Mouse (Mus musculus) embryonic facial prominence, embryonic 15.5 days (tissue): ENCODE measurements around the gene Prune1. TPM values are rescaled to one million over a fixed set of nuclear protein-coding genes. Genes with fewer than 3 reads are reported as not detected.
"Not testable (repeated sequence)": the region's sequence is repeated elsewhere in the genome, so short reads cannot be mapped to it uniquely, and the experiment has no call there.

ENCODE experiments used
- ATAC-seq: fragments of 200-750 bp; cut with Nextera tagmentation; 2 replicates; pipeline ENCODE4 v1.8.0; 2017; ENCODE audit warnings: low read depth, moderate TSS enrichment; ENCODE audit not compliant: insufficient number of reproducible peaks, low FRiP score, low TSS enrichment
- H3K27ac ChIP-seq: fragments of 300-500 bp; sonication (generic); replicated peaks from 2 replicates; pipeline ENCODE4 v1.5.1; 2015; ENCODE audit warnings: mild to moderate bottlenecking, inconsistent platforms
- H3K27me3 ChIP-seq: fragments of 300-500 bp; sonication (generic); 2 replicates; pipeline ENCODE4 v1.6.1; 2015; ENCODE audit warnings: inconsistent platforms
- H3K36me3 ChIP-seq: fragments of 300-500 bp; sonication (generic); 2 replicates; pipeline ENCODE4 v1.6.1; 2015; ENCODE audit warnings: mild to moderate bottlenecking, inconsistent platforms
- H3K4me1 ChIP-seq: fragments of 300-500 bp; sonication (generic); 2 replicates; pipeline ENCODE4 v1.6.1; 2015; ENCODE audit warnings: inconsistent platforms
- H3K4me2 ChIP-seq: fragments of 300-500 bp; sonication (generic); replicated peaks from 2 replicates; pipeline ENCODE4 v1.6.1; 2015; ENCODE audit warnings: mild to moderate bottlenecking, inconsistent platforms
- H3K4me3 ChIP-seq: fragments of 300-500 bp; sonication (generic); replicated peaks from 2 replicates; pipeline ENCODE4 v1.5.1; 2015; ENCODE audit warnings: mild to moderate bottlenecking, inconsistent platforms
- H3K9ac ChIP-seq: fragments of 300-500 bp; sonication (generic); 2 replicates; pipeline ENCODE4 v1.6.1; 2015; ENCODE audit warnings: inconsistent platforms
- H3K9me3 ChIP-seq: fragments of 300-500 bp; sonication (generic); replicated peaks from 2 replicates; pipeline ENCODE4 v1.6.1; 2016; ENCODE audit warnings: inconsistent platforms
- WGBS: fragments of 180-500 bp; shearing (Covaris S2); methylation state at CpG from one replicate; pipeline ENCODE4 v1.1.7; 2015; 5-methylcytosine and 5-hydroxymethylcytosine counted together
- polyA plus RNA-seq: library from polyadenylated mRNA; unstranded; fragments of >200 nt; fragmentation: Nextera tagmentation; extraction: Ambion mirVana; gene quantifications from 2 replicates; pipeline ENCODE4 v1.2.1, GENCODE M21; 2015

Gene Prune1
- polyA plus RNA-seq, 1 experiment from 2014 or later, result 26.5 TPM

DNA sequence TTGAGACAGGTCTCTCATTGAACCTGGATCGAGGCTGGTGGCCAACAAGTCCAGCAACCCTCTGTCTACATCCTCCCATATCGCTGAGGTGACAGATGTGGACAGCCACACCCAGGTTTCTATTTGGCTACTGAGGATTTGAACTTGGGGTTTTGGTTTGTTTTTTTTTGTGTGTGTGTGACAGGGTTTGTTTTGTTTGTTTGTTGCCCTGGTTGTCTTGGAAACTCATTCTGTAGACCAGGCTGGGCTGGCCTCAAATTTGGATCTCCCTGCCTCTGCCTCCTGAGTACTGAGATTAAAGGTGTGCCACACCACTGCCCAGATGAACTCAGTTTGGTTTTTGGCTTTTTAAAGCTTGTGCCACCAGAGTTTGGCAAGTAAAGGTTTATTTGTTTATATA lies 58.8 kb downstream of the Prune1 start:
- no peaks in the 10 kb centered on the region for H3K27me3 ChIP-seq
- H3K36me3 ChIP-seq, result peaks cover 51% of the 10 kb centered on the region
- H3K4me2 ChIP-seq, result no peak overlapping the region
- no peak for ATAC-seq
- H3K4me1 ChIP-seq, result peaks cover 23% of the 10 kb centered on the region
- no peak overlapping the region for H3K9ac ChIP-seq
- H3K9me3 ChIP-seq, result no peaks in the 10 kb centered on the region
- no peak overlapping the region for H3K4me3 ChIP-seq
- WGBS, result 97% methylated on average over 2 of the region's 2 CpGs
- no peak overlapping the region for H3K27ac ChIP-seq

GRCm38 (mm10) chr3:95218466-95219137 lies 63.3 kb downstream of the Prune1 start:
- Histone ChIP-seq H3K36me3 (peaks cover 50% of the 10 kb centered on the region), H3K9me3 (no peaks in the 10 kb centered on the region), H3K4me1 (peaks cover 14% of the 10 kb centered on the region), H3K4me2 (peak overlapping the region; percentile 53), H3K27ac (peak overlapping the region; percentile 100; the same call in 1 of the 2 replicates), H3K27me3 (no peaks in the 10 kb centered on the region), H3K4me3 (peak overlapping the region; percentile 76), H3K9ac (no peak overlapping the region)
- 75% methylated on average over 6 of the region's 6 CpGs for WGBS
- ATAC-seq, result no peak

- peak within 1 kb of the TSS; percentile 76 for H3K4me3 ChIP-seq
- WGBS, result under 1% methylated on average over 56 of the region's 56 CpGs
- H3K4me1 ChIP-seq, result peaks cover 12% of the 10 kb centered on the region
- peak; percentile 92 for ATAC-seq
- H3K27ac ChIP-seq, result peak within 1 kb of the TSS; percentile 100
- no peaks in the 10 kb centered on the region for H3K27me3 ChIP-seq
- no peaks in the 10 kb centered on the region for H3K9me3 ChIP-seq
- peak within 1 kb of the TSS; percentile 92 for H3K9ac ChIP-seq
- H3K4me2 ChIP-seq, result peak within 1 kb of the TSS; percentile 53
- H3K36me3 ChIP-seq, result peaks cover 41% of the 10 kb centered on the region
Observed at GRCm38 (mm10) chr3:95217255-95218134, 64.4 kb downstream of the Prune1 start, which contains the start of gene Gabpb2. Gene Gabpb2, minus strand, starts transcription at chr3:95217916.

DNA sequence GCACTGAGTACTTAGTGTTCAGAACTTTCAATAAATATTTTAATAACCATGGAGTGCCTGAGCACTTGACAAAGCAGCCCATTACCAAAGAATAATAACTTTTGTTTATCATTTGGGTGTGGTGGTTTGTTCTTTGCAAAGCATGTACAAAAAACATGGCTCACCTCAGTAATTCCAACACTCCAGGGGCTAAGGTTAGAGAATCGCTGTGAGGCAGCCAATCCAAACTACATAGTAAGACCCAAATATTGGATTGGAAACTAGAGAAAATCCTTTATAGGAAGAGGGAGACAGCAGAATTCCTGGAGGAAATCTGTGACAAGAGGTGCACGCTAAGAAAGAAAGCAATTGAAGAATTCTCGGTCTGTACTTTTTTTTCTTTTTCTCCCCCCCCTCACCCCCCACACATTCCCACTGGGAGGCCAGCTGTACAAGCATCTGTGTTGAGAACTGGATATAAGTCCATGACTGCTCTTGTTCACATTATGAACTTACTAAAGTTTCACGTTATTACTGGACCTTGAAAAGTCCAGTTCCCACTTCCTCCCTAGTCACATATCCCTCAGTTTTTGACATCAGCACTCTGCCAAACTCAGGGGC lies 65.1 kb downstream of the Prune1 start:
- Histone ChIP-seq H3K27ac (peak overlapping the region; percentile 100), H3K9ac (peak overlapping the region; percentile 92), H3K36me3 (peaks cover 36% of the 10 kb centered on the region), H3K9me3 (no peaks in the 10 kb centered on the region), H3K27me3 (no peaks in the 10 kb centered on the region), H3K4me3 (peak overlapping the region; percentile 76), H3K4me2 (peak overlapping the region; percentile 53), H3K4me1 (peaks cover 12% of the 10 kb centered on the region)
- peak; percentile 49; the same call in 1 of the 2 replicates for ATAC-seq
- WGBS, result 12% methylated on average over 4 of the region's 4 CpGs

DNA sequence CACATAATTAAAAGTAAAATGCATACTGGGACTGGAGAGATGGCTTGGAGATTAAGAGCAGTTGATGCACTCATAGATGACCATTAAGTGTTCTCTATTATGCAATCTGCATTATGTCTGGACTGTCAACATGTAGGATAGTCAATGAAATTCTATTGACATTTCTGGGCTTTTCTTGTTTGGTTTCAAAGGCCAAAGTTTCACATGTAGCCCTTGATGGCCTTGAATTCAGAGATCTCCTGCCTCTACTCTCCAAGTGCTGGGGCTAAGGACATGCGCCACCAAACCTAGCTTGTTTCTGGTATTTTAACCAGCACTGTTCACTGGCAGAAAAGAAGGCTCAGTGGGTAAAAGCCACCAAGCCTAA lies 68.3 kb downstream of the Prune1 start:
- Histone ChIP-seq H3K36me3 (peaks cover 14% of the 10 kb centered on the region), H3K27ac (no peak overlapping the region), H3K4me2 (no peak overlapping the region), H3K9me3 (no peaks in the 10 kb centered on the region), H3K4me1 (peaks cover 12% of the 10 kb centered on the region), H3K9ac (no peak overlapping the region), H3K27me3 (no peaks in the 10 kb centered on the region), H3K4me3 (no peak overlapping the region)
- ATAC-seq, result no peak
- 91% methylated on average over 1 of the region's 1 CpGs for WGBS

GRCm38 (mm10) chr3:95212889-95213608 lies 68.8 kb downstream of the Prune1 start:
- not testable (repeated sequence) for H3K4me2 ChIP-seq, H3K4me3 ChIP-seq, H3K27ac ChIP-seq, H3K27me3 ChIP-seq, ATAC-seq, H3K9ac ChIP-seq, H3K9me3 ChIP-seq, H3K4me1 ChIP-seq
- peaks cover 18% of the 10 kb centered on the region for H3K36me3 ChIP-seq
- 94% methylated on average over 7 of the region's 10 CpGs for WGBS

DNA sequence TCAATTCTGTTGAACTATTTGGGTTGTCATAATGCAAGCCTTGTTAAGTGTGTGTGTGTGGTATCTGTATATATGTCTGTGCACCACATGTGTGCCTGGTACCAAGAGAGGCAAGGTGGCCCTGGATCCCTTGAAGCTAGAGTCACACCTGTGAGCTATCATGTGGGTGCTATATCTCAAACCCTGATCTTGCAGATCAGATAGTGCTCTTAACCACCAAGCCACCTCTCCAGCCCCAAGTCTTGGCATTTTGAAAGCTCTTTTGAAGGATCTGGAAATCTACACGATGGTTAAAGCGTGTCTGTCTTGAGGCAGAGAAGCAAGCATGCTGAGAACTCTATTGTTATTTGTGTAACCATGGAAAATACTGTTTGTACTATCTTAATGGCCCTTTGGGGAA lies 71.3 kb downstream of the Prune1 start:
- ATAC-seq, result no peak
- Histone ChIP-seq H3K4me2 (no peak overlapping the region), H3K27ac (no peak overlapping the region), H3K9ac (no peak overlapping the region), H3K36me3 (peaks cover 33% of the 10 kb centered on the region), H3K4me1 (no peaks in the 10 kb centered on the region), H3K27me3 (no peaks in the 10 kb centered on the region), H3K4me3 (no peak overlapping the region), H3K9me3 (no peaks in the 10 kb centered on the region)
- WGBS, result 61% methylated on average over 2 of the region's 2 CpGs

- Histone ChIP-seq H3K4me3 (no peak overlapping the region), H3K4me2 (no peak overlapping the region), H3K27me3 (no peaks in the 10 kb centered on the region), H3K36me3 (peaks cover 37% of the 10 kb centered on the region), H3K27ac (no peak overlapping the region), H3K9ac (no peak overlapping the region), H3K4me1 (no peaks in the 10 kb centered on the region), H3K9me3 (no peaks in the 10 kb centered on the region)
- WGBS, result 76% methylated on average over 4 of the region's 4 CpGs
- ATAC-seq, result no peak
Observed at GRCm38 (mm10) chr3:95208286-95208685, 73.6 kb downstream of the Prune1 start.

GRCm38 (mm10) chr3:95203880-95204279 lies 78.0 kb downstream of the Prune1 start:
- Histone ChIP-seq H3K27me3 (no peaks in the 10 kb centered on the region), H3K9me3 (no peaks in the 10 kb centered on the region), H3K4me2 (no peak overlapping the region), H3K36me3 (peaks cover 71% of the 10 kb centered on the region), H3K9ac (no peak overlapping the region), H3K27ac (no peak overlapping the region), H3K4me1 (0 out of 2 replicates have a peak, but pooled peaks cover 2% of the 10 kb centered on the region), H3K4me3 (no peak overlapping the region)
- WGBS, result 90% methylated on average over 6 of the region's 6 CpGs
- ATAC-seq, result no peak
